Mouse (Mus musculus) C2C12 (cell line): ENCODE data around the gene Glipr1. TPM values are rescaled to one million over a fixed set of nuclear protein-coding genes. Genes with fewer than 3 reads are reported as not detected.
A peak's percentile ranks its signal among the peaks of the same experiment; 100 is the strongest.

Experiments used
- H3K27me3 ChIP-seq: one replicate; pipeline ENCODE4 v1.6.1; 2011; ENCODE audit not compliant: control insufficient read depth, insufficient read depth, insufficient read length
- H3K36me3 ChIP-seq: one replicate; pipeline ENCODE4 v1.6.1; 2011; ENCODE audit not compliant: control insufficient read depth, insufficient read depth
- H3K4me3 ChIP-seq: one replicate; pipeline ENCODE4 v1.5.1; 2011; ENCODE audit warnings: mild to moderate bottlenecking, control low read depth; ENCODE audit not compliant: poor library complexity, insufficient read depth, severe bottlenecking
- H3K79me2 ChIP-seq: one replicate; pipeline ENCODE4 v1.6.1; 2011; ENCODE audit not compliant: control insufficient read depth, insufficient read depth
- H3K79me3 ChIP-seq: one replicate; pipeline ENCODE4 v1.6.1; 2011; ENCODE audit warnings: low read depth, control low read depth
- H3ac ChIP-seq: one replicate; pipeline ENCODE3; 2011; ENCODE audit warnings: low read depth; ENCODE audit not compliant: control insufficient read depth, insufficient read length
- CEBPB ChIP-seq: IDR thresholded peaks from one replicate; pipeline ENCODE4 v1.6.1; 2011; ENCODE audit warnings: low read depth, mild to moderate bottlenecking, control low read depth, moderate library complexity
- CTCF ChIP-seq: IDR thresholded peaks from one replicate; pipeline ENCODE4 v1.5.1; 2011; ENCODE audit not compliant: control insufficient read depth, insufficient read depth, insufficient read length
- FOSL1 ChIP-seq: IDR thresholded peaks from one replicate; pipeline ENCODE4 v1.8.0; 2011; ENCODE audit warnings: mild to moderate bottlenecking, low read length; ENCODE audit not compliant: poor library complexity, insufficient read depth, severe bottlenecking
- MAX ChIP-seq: IDR thresholded peaks from one replicate; pipeline ENCODE4 v1.6.1; 2011; ENCODE audit warnings: mild to moderate bottlenecking, control low read depth
- MYOD1 ChIP-seq: IDR thresholded peaks from one replicate; pipeline ENCODE4 v1.6.1; 2011; ENCODE audit warnings: low read depth; ENCODE audit not compliant: control insufficient read depth, insufficient read length
- MYOG ChIP-seq: IDR thresholded peaks from one replicate; pipeline ENCODE4 v1.6.1; 2011; ENCODE audit not compliant: control insufficient read depth, insufficient read length; ENCODE audit errors: extremely low read depth
- USF1 ChIP-seq: IDR thresholded peaks from one replicate; pipeline ENCODE4 v1.6.1; 2011; ENCODE audit warnings: low read depth, mild to moderate bottlenecking, control low read depth, moderate library complexity
- polyA plus RNA-seq: library from polyadenylated mRNA; unstranded; fragments of >200 nt; fragmentation: generic; extraction: Trizol; gene quantifications from one replicate; pipeline ENCODE4 v1.2.1, GENCODE M21; 2012; ENCODE audit warnings: missing spikeins

Gene Glipr1
- polyA plus RNA-seq, 1 experiment = 10.3 TPM

GRCm38 (mm10) chr10:111996549-111996904, 5.9 kb downstream of the Glipr1 start:
- Histone ChIP-seq H3K27me3 (no peaks in the 10 kb centered on the region), H3K79me2 (no peaks in the 10 kb centered on the region), H3ac (no peak overlapping the region), H3K36me3 (no peaks in the 10 kb centered on the region), H3K4me3 (no peak overlapping the region), H3K79me3 (no peaks in the 10 kb centered on the region)
- no peak for TF ChIP-seq MYOG
- no peak for TF ChIP-seq MYOD1
- TF ChIP-seq CEBPB = peak; percentile 40

GRCm38 (mm10) chr10:111995803-111996548, 6.5 kb downstream of the Glipr1 start:
- no peaks in the 10 kb centered on the region for H3K27me3 ChIP-seq
- TF ChIP-seq MYOD1 (no peak), CTCF (no peak), MAX (no peak), CEBPB (no peak), FOSL1 (no peak), USF1 (no peak), MYOG (no peak)
- no peaks in the 10 kb centered on the region for H3K36me3 ChIP-seq
- no peaks in the 10 kb centered on the region for H3K79me2 ChIP-seq
- no peak overlapping the region for H3K4me3 ChIP-seq
- H3ac ChIP-seq = no peak overlapping the region
- H3K79me3 ChIP-seq = no peaks in the 10 kb centered on the region

DNA sequence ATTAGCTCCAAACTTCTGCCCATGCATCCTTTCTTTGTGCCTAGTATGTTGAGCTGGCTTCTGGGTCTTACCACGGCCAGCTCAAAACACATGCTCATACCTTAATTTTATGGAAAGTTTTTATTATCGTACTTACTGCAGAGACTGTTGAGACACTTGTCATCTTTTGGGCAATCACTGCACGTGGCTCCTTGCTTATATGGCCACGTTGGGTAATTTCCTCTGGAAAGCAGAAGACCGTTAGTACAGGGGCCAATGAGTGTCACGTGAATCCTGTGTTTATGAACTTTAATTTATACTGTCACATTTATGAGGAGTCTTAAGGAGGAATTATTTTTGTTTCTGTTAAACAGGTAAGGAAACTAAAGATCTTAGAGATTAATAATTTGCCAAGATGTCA, 16.0 kb downstream of the Glipr1 start:
- no peak overlapping the region for H3ac ChIP-seq
- TF ChIP-seq MYOD1 (no peak), MAX (no peak), FOSL1 (no peak), CTCF (no peak)
- H3K36me3 ChIP-seq = peaks cover 66% of the 10 kb centered on the region
- H3K4me3 ChIP-seq = no peak overlapping the region
- H3K79me2 ChIP-seq = peaks cover 1% of the 10 kb centered on the region
- no peaks in the 10 kb centered on the region for H3K27me3 ChIP-seq
- H3K79me3 ChIP-seq = no peaks in the 10 kb centered on the region

DNA sequence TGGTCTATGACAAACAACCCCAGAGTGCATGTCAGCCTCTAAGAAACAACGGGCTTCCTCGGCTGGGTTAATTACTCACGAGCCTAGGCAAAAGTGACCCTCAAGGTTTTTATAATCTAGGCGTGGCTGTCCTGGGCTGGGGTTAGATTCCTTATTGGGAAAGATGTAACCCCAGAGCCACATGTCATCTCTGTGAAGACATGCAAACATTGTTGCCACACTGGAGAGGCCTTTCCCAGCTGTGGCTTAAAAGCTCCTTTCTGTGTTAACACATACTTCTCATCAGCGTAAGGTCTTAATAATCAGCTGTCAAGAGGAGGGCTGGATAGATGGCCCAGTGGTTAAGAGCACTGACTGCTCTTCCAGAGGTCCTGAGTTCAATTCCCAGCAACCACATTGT, 19.4 kb downstream of the Glipr1 start:
- Histone ChIP-seq H3K79me3 (peaks cover 27% of the 10 kb centered on the region), H3K27me3 (no peaks in the 10 kb centered on the region), H3K36me3 (peaks cover 95% of the 10 kb centered on the region), H3ac (no peak overlapping the region), H3K4me3 (no peak overlapping the region), H3K79me2 (peaks cover 35% of the 10 kb centered on the region)
- TF ChIP-seq MAX = no peak
- no peak for TF ChIP-seq CEBPB
- TF ChIP-seq USF1 = no peak
- no peak for TF ChIP-seq MYOD1
- no peak for TF ChIP-seq FOSL1
- TF ChIP-seq CTCF = no peak
- TF ChIP-seq MYOG = no peak

DNA sequence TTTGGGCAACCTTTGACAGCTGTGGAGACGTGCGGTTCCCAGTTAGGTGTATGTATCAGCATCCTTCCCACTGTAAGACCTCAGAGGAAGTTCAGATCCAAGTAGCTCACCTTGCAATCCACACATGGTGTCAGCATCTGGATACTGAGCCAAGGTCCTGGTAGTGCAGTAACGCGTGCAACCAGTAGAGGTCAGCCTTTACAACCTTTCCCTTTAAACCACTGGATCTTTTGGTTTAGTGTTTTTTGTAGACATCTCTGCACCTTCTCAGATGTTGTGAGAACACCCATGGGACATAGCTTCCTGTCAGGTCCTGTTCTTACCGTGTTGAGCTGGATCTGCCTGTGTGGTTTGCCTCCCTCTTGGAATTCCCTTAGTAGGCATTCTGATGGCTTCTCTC, 24.8 kb downstream of the Glipr1 start:
- H3K36me3 ChIP-seq = peaks cover 71% of the 10 kb centered on the region
- H3K27me3 ChIP-seq = no peaks in the 10 kb centered on the region
- H3K4me3 ChIP-seq = no peak overlapping the region
- no peak for TF ChIP-seq CEBPB
- peak; percentile 71 for TF ChIP-seq CTCF
- peaks cover 73% of the 10 kb centered on the region for H3K79me3 ChIP-seq
- no peak overlapping the region for H3ac ChIP-seq
- H3K79me2 ChIP-seq = peaks cover 90% of the 10 kb centered on the region

- H3K79me3 ChIP-seq = peaks cover 44% of the 10 kb centered on the region
- peaks cover 53% of the 10 kb centered on the region for H3K79me2 ChIP-seq
- H3ac ChIP-seq = peak within 1 kb of the TSS; percentile 94
- TF ChIP-seq CTCF (no peak), MAX (peak; percentile 48), CEBPB (no peak), MYOG (no peak), MYOD1 (no peak), FOSL1 (no peak), USF1 (peak; percentile 62)
- no peaks in the 10 kb centered on the region for H3K27me3 ChIP-seq
- peak within 1 kb of the TSS; percentile 96 for H3K4me3 ChIP-seq
- peaks cover 22% of the 10 kb centered on the region for H3K36me3 ChIP-seq
These were observed 29.7 kb downstream of the Glipr1 start, which contains the start of gene Krr1 for GRCm38 (mm10) chr10:111972542-111973361. Gene Krr1, plus strand, starts transcription at chr10:111972664.
